Mouse (Mus musculus): ENCODE data around the gene 9130008F23Rik. TPM values are rescaled to one million over a fixed set of nuclear protein-coding genes. Genes with fewer than 3 reads are reported as not detected.
A peak's percentile ranks its signal among the peaks of the same experiment; 100 is the strongest.

Gene 9130008F23Rik
- total RNA-seq (2022): under 1 TPM in 3 of 4 experiments, not detected in 1; 0.25 to 0.84 (median 0.41) TPM

GRCm38 (mm10) chr17:40879924-40880691 lies at the start of gene 9130008F23Rik:
9130008F23Rik (minus strand) TSS chr17:40880559.
- peak; percentile 72 for DNase-seq (ENCODE audit: low spot score)

GRCm38 (mm10) chr17:40915499-40915898 lies 35.1 kb upstream of the 9130008F23Rik start:
- no peak for DNase-seq (ENCODE audit: low spot score)

- DNase-seq (ENCODE audit: low spot score): no peak
Observed at GRCm38 (mm10) chr17:40914250-40914649, 33.9 kb upstream of the 9130008F23Rik start, which contains the start of gene Glyatl3. Glyatl3 (minus strand) TSS chr17:40914350.

GRCm38 (mm10) chr17:40904721-40905154 lies 24.4 kb upstream of the 9130008F23Rik start:
- no peak for DNase-seq (ENCODE audit: low spot score)

GRCm38 (mm10) chr17:40904056-40904597 lies 23.8 kb upstream of the 9130008F23Rik start:
- DNase-seq (ENCODE audit: low spot score): peak; percentile 9

GRCm38 (mm10) chr17:40903345-40903744 lies 23.0 kb upstream of the 9130008F23Rik start:
- no peak for DNase-seq (ENCODE audit: low spot score)

- no peak for DNase-seq (ENCODE audit: low spot score)
Observed at GRCm38 (mm10) chr17:40899783-40900363, 19.5 kb upstream of the 9130008F23Rik start.

GRCm38 (mm10) chr17:40896863-40897262 lies 16.5 kb upstream of the 9130008F23Rik start:
- DNase-seq (ENCODE audit: low spot score): peak; percentile 24

- DNase-seq (ENCODE audit: low spot score): no peak
Observed at GRCm38 (mm10) chr17:40887849-40888536, 7.6 kb upstream of the 9130008F23Rik start.

GRCm38 (mm10) chr17:40885155-40885554 lies 4.8 kb upstream of the 9130008F23Rik start:
- no peak for DNase-seq (ENCODE audit: low spot score)

- DNase-seq (ENCODE audit: low spot score): no peak
Observed at GRCm38 (mm10) chr17:40882172-40882571, 1.8 kb upstream of the 9130008F23Rik start.

GRCm38 (mm10) chr17:40879528-40879923 lies 833 bp downstream of the 9130008F23Rik start:
- no peak for DNase-seq (ENCODE audit: low spot score)

- no peak for DNase-seq (ENCODE audit: low spot score)
Observed at GRCm38 (mm10) chr17:40877741-40878140, 2.6 kb downstream of the 9130008F23Rik start.

- no peak for DNase-seq (ENCODE audit: low spot score)
Observed at GRCm38 (mm10) chr17:40875568-40875967, 4.8 kb downstream of the 9130008F23Rik start.

- no peak for DNase-seq (ENCODE audit: low spot score)
Observed at GRCm38 (mm10) chr17:40874701-40875100, 5.7 kb downstream of the 9130008F23Rik start.

GRCm38 (mm10) chr17:40873582-40874011 lies 6.8 kb downstream of the 9130008F23Rik start:
- peak; percentile 15 for DNase-seq (ENCODE audit: low spot score)

- no peak for DNase-seq (ENCODE audit: low spot score)
Observed at GRCm38 (mm10) chr17:40872626-40873025, 7.7 kb downstream of the 9130008F23Rik start.

- no peak for DNase-seq (ENCODE audit: low spot score)
Observed at GRCm38 (mm10) chr17:40868952-40869747, 11.2 kb downstream of the 9130008F23Rik start.

GRCm38 (mm10) chr17:40855065-40855464 lies 25.3 kb downstream of the 9130008F23Rik start:
- no peak for DNase-seq (ENCODE audit: low spot score)

- DNase-seq (ENCODE audit: low spot score): peak; percentile 13
Observed at GRCm38 (mm10) chr17:40837308-40837707, 43.1 kb downstream of the 9130008F23Rik start.

GRCm38 (mm10) chr17:40831870-40832269 lies 48.5 kb downstream of the 9130008F23Rik start:
- DNase-seq (ENCODE audit: low spot score): no peak
